24 mouse cellular contexts compared by ENCODE assay signal in the genomic region with DNA sequence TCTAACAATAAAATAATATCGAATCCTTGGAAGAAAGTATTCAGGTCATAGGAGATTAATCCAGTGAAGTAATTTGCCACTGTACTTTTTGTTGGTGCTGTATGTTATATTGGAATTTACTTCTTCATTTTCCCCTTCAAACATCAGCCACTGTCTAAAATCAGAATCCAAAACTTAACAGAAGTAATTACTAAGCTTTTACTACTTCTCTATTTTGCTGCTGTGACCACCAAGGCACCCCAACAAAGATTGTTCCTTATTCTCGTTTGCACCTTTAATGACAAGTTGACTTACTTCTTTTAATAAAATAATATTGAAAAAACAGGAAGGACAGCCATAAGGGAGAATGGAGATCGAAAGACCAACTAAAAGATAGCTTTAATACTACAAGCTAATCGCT.
DNase-seq lines count a peak whose midpoint lies in the region; ATAC-seq and TF ChIP-seq lines count a peak whose summit lies in the region.
"Had no signal": no experiment of that assay in that cellular context is flagged by ENCODE, and none has a peak within 500 bp of the region (broad histone marks: within the 10 kb centered on the region; RNA-seq: fewer than 3 reads in every experiment).

No protein-coding gene starts in this region.

- H3K4me3 ChIP-seq in MEL (ENCODE audit: control insufficient read depth in 1 of 2, insufficient read depth in 1 of 2, low read depth in 2 of 2, low read length in 2 of 2) = no peak overlapping the region
- no peak overlapping the region for H3K4me3 ChIP-seq in bone marrow macrophage, adult 2 months (ENCODE audit: insufficient read depth, low read length)
- H3K4me3 ChIP-seq: forebrain, embryonic 10.5 days; gastrocnemius, adult 2 months; heart, embryonic 13.5 days; hindbrain, embryonic 12.5 days; hindbrain, embryonic 15.5 days had no signal

- intact Hi-C loops in left cerebral cortex, postnatal 10 days (cut with DNase I) = no loop called here

- ATAC-seq in hematopoietic stem cell, adult 5-6 weeks (replicated peaks in 1 of 2; ENCODE audit: insufficient read depth in 1 of 2, low FRiP score in 2 of 2, low TSS enrichment in 1 of 2, low read depth in 1 of 2, poor library complexity in 2 of 2, severe bottlenecking in 2 of 2) = peak; percentile 32 to 60; a peak in 2 of 4 replicates
- ATAC-seq: activated CD4-positive, CD25-positive, alpha-beta regulatory T cell, adult 4 months; forebrain, embryonic 14.5 days; forebrain, postnatal 0 days had no signal

- no peak for TF ChIP-seq CTCF in MEL (IDR thresholded peaks at IDR 0.05 in 2 of 3, conservative IDR thresholded peaks at IDR 0.05 in 1 of 3; ENCODE audit: control insufficient read depth in 1 of 3, insufficient read depth in 1 of 3, low read depth in 2 of 3, low read length in 3 of 3, poor library complexity in 1 of 3, severe bottlenecking in 1 of 3)
- TF ChIP-seq CTCF in bone marrow macrophage, adult 2 months (IDR thresholded peaks at IDR 0.05; ENCODE audit: low read depth, low read length) = no peak

- DNase-seq in MEL (ENCODE audit: low read depth, low spot score) = peak; percentile 76
- DNase-seq in lung, postnatal 14 days = no peak
- DNase-seq in left cerebral cortex, postnatal 10 days (ENCODE audit: extremely low spot score in 1 of 2, low spot score in 2 of 2) = no peak
- no peak for DNase-seq in ovary, postnatal 14 days (ENCODE audit: low spot score)
- DNase-seq: adrenal gland, adult 8-10 months; adrenal gland, postnatal 25 days; cerebellum, adult 2 months; cerebellum, postnatal 10 days; cerebellum, postnatal 36 days; forebrain, postnatal 0 days; gastrocnemius, adult 2 months; gastrocnemius, postnatal 14 days; heart, adult 18-20 months; heart, postnatal 14 days; heart, postnatal 4 days; kidney, adult 11 months had no signal

- H3K36me3 ChIP-seq in MEL (ENCODE audit: control insufficient read depth in 1 of 2, insufficient read depth in 2 of 2, low read length in 2 of 2) = peaks cover 0 to 8% of the 10 kb centered on the region in 2 experiments; a peak in 2 of 4 replicates
- H3K36me3 ChIP-seq: forebrain, embryonic 10.5 days; heart, embryonic 13.5 days; hindbrain, embryonic 12.5 days; hindbrain, embryonic 15.5 days had no signal

- no peak for TF ChIP-seq RAD21 in MEL (IDR thresholded peaks at IDR 0.05; ENCODE audit: low read depth, low read length)

- no peaks in the 10 kb centered on the region for H3K9me3 ChIP-seq in MEL (replicated peaks; ENCODE audit: insufficient read depth, low read length)
- H3K9me3 ChIP-seq: forebrain, embryonic 10.5 days; hindbrain, embryonic 12.5 days; hindbrain, embryonic 15.5 days had no signal

- peak in 1 of 2 experiments; percentile 38; a peak in 1 of 4 replicates for TF ChIP-seq EP300 in MEL (IDR thresholded peaks at IDR 0.05; ENCODE audit: low read depth in 1 of 2, low read length in 2 of 2)

- no peaks in the 10 kb centered on the region for H3K4me1 ChIP-seq in MEL (ENCODE audit: control insufficient read depth in 1 of 2, insufficient read depth in 2 of 2, low read length in 2 of 2)
- H3K4me1 ChIP-seq in bone marrow macrophage, adult 2 months (ENCODE audit: control insufficient read depth, insufficient read depth, low read length) = peaks cover 14% of the 10 kb centered on the region
- H3K4me1 ChIP-seq: forebrain, embryonic 10.5 days; hindbrain, embryonic 12.5 days; hindbrain, embryonic 15.5 days had no signal

- H3K9ac ChIP-seq in MEL (ENCODE audit: control insufficient read depth, low read depth, low read length, poor library complexity, severe bottlenecking) = no peak overlapping the region
- H3K9ac ChIP-seq: forebrain, postnatal 0 days; heart, embryonic 13.5 days; hindbrain, embryonic 12.5 days; hindbrain, embryonic 15.5 days had no signal

- no peak overlapping the region for H3K27ac ChIP-seq in MEL (ENCODE audit: control insufficient read depth, low read depth, low read length)
- 0 out of 2 replicates have a peak overlapping the region, but pooled peaks have one; percentile 19 for H3K27ac ChIP-seq in bone marrow macrophage, adult 2 months (ENCODE audit: insufficient read depth, low read depth, low read length)
- H3K27ac ChIP-seq: forebrain, embryonic 10.5 days; gastrocnemius, adult 2 months; heart, embryonic 13.5 days; hindbrain, embryonic 12.5 days; hindbrain, embryonic 15.5 days had no signal

- no peaks in the 10 kb centered on the region for H3K79me2 ChIP-seq in MEL (ENCODE audit: control insufficient read depth, insufficient read depth, low read length, poor library complexity)

- no peaks in the 10 kb centered on the region for H3K27me3 ChIP-seq in MEL (ENCODE audit: control insufficient read depth in 1 of 2, insufficient read depth in 2 of 2, low read length in 2 of 2)
- H3K27me3 ChIP-seq: heart, embryonic 13.5 days; hindbrain, embryonic 12.5 days; hindbrain, embryonic 15.5 days had no signal

- no peak for TF ChIP-seq POLR2A in MEL (IDR thresholded peaks at IDR 0.05; ENCODE audit: control insufficient read depth in 1 of 2, insufficient read depth in 1 of 2, low read depth in 1 of 2, low read length in 2 of 2, poor library complexity in 1 of 2)
- no peak for TF ChIP-seq POLR2A in bone marrow macrophage, adult 2 months (IDR thresholded peaks at IDR 0.05; ENCODE audit: borderline replicate concordance, low read depth, low read length)

TF ChIP-seq in MEL, 35 proteins besides CTCF, POLR2A, EP300 and RAD21:
- TF ChIP-seq SMC3 (IDR thresholded peaks at IDR 0.05; ENCODE audit: low read depth, low read length) (0 out of 2 replicates have a peak, but pooled peaks have one; percentile 5), MEF2A (IDR thresholded peaks at IDR 0.05; ENCODE audit: extremely low read depth, insufficient replicate concordance, low read depth, low read length, poor library complexity, severe bottlenecking) (no peak), ELF1 (IDR thresholded peaks at IDR 0.05; ENCODE audit: low read depth, low read length) (no peak)
TF ChIP-seq in MEL: peak in this region for 1.
